Mouse (Mus musculus) lung, adult 2 months (tissue): Measurements from ENCODE around the gene Cox10. TPM values are rescaled to one million over a fixed set of nuclear protein-coding genes. Genes with fewer than 3 reads are reported as not detected.
A peak's percentile ranks its signal among the peaks of the same experiment; 100 is the strongest.

Experiments used
- DNase-seq: peaks from one replicate; pipeline ENCODE4 v3.0.0; 2022
- H3K4me1 ChIP-seq: fragments of 200-500 bp; 2 replicates; pipeline ENCODE4 v1.6.1; 2011; ENCODE audit warnings: low read length; ENCODE audit not compliant: control insufficient read depth, insufficient read depth
- H3K4me3 ChIP-seq: fragments of 200-500 bp; replicated peaks from 2 replicates; pipeline ENCODE3; 2011; ENCODE audit warnings: low read depth, mild to moderate bottlenecking, control low read depth, low read length; ENCODE audit errors: extremely low read depth
- CTCF ChIP-seq: fragments of 200-500 bp; IDR thresholded peaks from 2 replicates; pipeline ENCODE4 v1.5.1; 2011; ENCODE audit warnings: mild to moderate bottlenecking, low read length, control low read depth; ENCODE audit not compliant: insufficient read depth
- POLR2A ChIP-seq: fragments of 200-500 bp; IDR thresholded peaks from 2 replicates; pipeline ENCODE4 v1.6.1; 2011; ENCODE audit warnings: low read depth, mild to moderate bottlenecking, control low read depth, low read length, borderline replicate concordance; ENCODE audit errors: extremely low read depth
- WGBS: fragments of 180-500 bp; shearing (Covaris S2); methylation state at CpG from one replicate; pipeline ENCODE4 v1.1.7; 2018; 5-methylcytosine and 5-hydroxymethylcytosine counted together
- polyA plus RNA-seq: library from polyadenylated mRNA; depleted of rRNA; stranded (reverse); fragments of >200 nt; gene quantifications from 2 replicates; pipeline ENCODE4 v1.2.3, GENCODE M21; 2012

The Cox10 gene
- polyA plus RNA-seq, 1 experiment, result 11.0 TPM

DNA sequence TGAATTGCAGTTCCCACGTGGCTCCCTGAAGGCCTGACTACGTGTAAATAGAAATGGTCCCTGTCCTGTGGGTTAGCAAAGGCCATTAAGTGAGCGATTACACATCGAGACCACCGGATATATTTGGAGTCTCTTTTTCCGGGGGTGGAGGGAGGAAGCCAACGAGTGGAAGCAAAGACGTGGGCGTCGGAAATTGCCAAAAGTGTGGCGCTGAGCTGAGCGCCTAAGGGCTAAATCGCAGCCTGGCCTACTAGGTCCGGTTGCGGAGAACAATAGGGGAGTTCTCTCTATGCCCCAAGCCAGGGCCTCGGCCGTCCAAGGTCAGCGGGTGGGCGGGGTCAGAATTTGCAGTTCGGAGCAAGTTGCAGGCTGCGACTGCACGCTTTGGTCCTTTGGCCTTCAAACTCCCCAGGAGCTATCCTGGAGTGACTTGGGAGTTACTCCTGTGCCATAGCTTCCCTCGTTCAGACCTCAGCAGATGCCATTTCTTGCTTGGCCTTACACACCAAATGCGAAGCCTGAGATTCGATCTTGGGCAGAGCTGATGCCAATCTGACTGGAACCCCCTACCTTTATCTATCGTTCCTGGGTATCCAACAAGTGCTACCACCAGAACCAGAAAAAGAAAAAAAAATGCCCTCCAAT lies 154.9 kb downstream of the Cox10 start:
- no peak for TF ChIP-seq POLR2A
- no peak for TF ChIP-seq CTCF
- peaks cover 8% of the 10 kb centered on the region; the same call in 1 of the 2 replicates for H3K4me1 ChIP-seq
- peak; percentile 30 for DNase-seq
- H3K4me3 ChIP-seq, result no peak overlapping the region
- 14% methylated on average over 26 of the region's 26 CpGs for WGBS

DNA sequence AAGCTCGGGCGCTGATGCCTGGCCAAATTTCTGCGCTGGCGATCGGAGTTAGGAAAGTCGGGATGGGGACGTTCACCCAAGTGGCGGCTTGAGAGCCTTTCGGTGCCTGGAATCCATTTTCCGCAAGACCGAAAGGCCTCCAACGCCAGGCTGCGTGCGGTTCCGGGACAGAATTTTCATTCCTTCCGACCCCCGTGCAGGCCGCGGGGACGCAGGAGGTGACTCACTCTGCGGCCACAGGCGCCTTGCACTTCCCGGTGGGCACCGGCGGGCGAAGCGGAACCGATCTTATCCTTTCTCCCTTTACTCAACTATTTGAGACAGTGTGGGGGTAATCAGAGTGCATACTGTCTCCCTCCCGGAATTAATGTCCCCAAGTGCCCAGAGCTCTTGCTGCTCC lies 155.9 kb downstream of the Cox10 start:
- DNase-seq, result peak; percentile 43
- TF ChIP-seq CTCF (no peak), POLR2A (no peak)
- peaks cover 8% of the 10 kb centered on the region; the same call in 1 of the 2 replicates for H3K4me1 ChIP-seq
- no peak overlapping the region for H3K4me3 ChIP-seq
- 4% methylated on average over 29 of the region's 29 CpGs for WGBS

DNA sequence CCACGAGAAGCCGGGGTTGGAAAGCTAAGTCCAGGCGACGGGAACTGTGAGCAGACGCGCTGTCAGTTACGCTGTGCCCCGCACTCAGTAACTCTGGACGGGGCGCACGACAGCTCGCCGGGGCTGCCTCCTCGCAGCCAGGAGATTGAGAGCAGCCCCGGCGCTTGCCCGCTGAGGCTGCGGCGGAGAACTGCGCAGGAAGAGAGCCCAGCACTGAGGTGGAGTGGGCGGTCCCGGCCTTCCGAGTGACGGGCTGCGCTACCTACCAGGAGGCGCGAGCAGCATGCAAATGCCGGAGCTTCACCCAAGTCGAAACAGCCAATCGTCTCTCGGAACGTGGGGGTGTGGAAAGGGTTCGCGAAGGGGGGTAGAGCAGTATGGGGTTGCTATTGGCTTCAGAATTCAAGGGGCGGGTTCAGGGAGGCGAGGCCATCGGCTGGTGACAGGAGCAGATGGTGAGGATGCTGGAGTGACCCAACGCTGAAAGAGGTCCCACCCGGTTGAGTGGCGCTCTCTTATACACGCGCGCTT lies 157.1 kb downstream of the Cox10 start, which contains the start of gene Hs3st3b1:
TSS of gene Hs3st3b1 (minus strand) at position 200 of the 531 bp plus-strand sequence.
- H3K4me3 ChIP-seq, result peak within 1 kb of the TSS; percentile 64
- TF ChIP-seq CTCF (no peak), POLR2A (peak; percentile 38; the same call in 1 of the 2 replicates)
- H3K4me1 ChIP-seq, result peaks cover 8% of the 10 kb centered on the region; the same call in 1 of the 2 replicates
- WGBS, result under 1% methylated on average over 43 of the region's 43 CpGs
- DNase-seq, result peak; percentile 92

DNA sequence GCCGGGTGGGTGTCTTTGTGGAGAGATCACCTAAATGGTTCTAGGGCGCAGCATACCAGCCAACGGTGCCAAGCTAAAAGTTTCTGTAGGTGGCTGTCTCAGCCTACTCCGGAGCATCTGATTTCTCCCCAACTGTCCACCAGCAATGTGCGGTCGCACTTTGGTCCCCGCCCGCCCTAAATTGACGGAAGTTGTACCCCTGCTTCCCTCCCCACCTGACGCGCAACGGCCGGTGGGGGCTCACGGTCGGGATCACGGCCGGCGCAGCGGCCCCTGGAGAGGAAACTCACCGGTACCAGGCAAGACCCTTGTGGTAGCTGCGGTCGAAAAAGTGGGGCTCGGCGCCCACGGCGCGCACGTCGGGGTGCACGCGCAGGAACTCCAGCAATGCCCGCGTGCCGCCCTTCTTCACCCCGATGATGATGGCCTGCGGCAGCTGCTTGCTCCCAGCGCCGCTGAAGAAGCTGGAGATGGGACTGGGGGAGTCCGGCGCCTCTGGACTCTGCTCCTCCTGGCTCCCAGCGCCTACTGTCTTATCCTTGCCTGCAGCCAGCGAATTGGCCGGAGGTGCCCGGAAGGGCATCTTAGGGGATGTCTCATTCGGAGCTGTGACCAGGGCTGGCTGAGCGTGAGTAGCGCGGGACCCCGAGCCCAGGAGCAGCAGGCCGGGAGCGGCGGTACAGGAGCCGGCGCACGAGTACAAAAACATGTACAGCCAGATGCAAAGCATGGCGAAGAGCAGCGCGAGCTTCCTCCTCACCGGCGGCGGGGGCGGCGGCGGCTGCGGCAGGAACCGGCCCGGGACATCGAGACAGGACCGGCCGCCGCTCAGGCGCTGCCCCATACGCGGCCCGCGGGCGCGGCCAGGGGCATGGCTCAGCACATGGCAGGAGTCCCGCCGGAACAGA lies 158.0 kb downstream of the Cox10 start:
- 2% methylated on average over 80 of the region's 80 CpGs for WGBS
- Histone ChIP-seq H3K4me1 (peaks cover 8% of the 10 kb centered on the region; the same call in 1 of the 2 replicates), H3K4me3 (peak overlapping the region; percentile 64)
- DNase-seq, result peak; percentile 51
- no peak for TF ChIP-seq POLR2A
- TF ChIP-seq CTCF, result no peak

DNA sequence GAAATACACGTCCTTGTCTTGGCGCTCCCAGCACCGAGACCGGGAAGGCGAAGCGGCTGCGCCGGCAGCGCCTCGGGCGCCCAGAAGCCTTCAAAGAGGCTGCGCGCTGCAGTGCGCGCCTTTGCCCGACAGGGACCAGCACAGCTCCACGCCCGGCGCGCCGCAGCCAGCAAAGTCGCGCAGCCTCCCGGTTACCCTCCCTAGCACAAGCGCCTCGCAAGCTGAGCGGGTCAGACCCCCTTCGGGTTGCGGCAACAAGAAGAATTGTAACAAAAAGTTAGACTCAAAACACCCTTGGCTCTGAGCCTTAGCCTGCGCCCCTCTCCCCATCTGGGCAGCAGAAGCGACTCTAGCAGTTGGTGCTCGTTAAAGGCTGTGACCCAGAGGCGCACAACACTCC lies 158.7 kb downstream of the Cox10 start:
- peak overlapping the region; percentile 64 for H3K4me3 ChIP-seq
- peaks cover 8% of the 10 kb centered on the region; the same call in 1 of the 2 replicates for H3K4me1 ChIP-seq
- TF ChIP-seq POLR2A (no peak), CTCF (peak; percentile 61)
- under 1% methylated on average over 33 of the region's 33 CpGs for WGBS
- DNase-seq, result peak; percentile 69

DNA sequence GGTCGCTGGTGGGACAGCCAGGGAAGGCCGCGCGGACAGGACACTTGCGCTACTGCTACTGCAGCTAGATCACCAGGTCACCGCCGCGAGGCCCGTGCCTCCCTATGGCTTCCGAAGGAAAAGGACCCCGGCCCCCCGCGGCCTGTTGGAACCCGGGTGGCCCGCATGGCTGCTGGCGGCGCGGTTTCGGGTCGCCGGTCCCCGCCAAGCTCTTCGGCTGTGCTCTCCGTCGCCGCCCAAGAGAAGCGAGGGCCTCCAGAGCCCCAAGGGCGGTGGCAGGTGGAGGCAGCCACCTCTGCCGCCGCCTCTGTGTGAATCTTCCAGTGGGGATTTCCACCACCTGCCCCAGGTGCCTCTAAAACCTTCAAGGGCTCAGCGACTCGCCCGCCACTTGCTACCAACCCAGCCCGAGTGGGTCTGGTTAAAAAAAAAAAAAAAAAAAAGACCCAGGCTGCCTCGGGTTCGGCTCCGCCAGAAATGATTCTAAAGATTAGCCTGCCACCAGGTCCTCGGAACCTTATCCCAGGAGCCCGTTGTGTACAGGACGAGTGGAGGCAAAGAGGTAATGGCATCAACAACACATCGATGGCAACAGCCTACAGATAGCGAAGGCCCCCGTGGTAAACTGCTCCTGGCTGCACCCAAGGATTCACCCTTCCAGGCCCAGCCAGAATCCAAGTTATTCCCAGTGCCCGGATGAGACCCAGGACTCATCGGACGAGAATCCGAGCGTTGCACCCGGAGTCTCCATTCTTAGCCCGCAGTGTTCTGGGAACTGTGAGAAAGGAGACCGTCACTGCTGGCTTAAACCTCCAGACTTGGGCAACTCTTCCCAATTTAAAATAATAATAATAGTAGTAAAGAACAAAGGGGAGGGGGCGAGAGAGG lies 159.8 kb downstream of the Cox10 start:
- DNase-seq, result peak; percentile 22
- no peak for TF ChIP-seq CTCF
- no peak overlapping the region for H3K4me3 ChIP-seq
- H3K4me1 ChIP-seq, result peaks cover 6% of the 10 kb centered on the region; the same call in 1 of the 2 replicates
- 20% methylated on average over 52 of the region's 52 CpGs for WGBS

DNA sequence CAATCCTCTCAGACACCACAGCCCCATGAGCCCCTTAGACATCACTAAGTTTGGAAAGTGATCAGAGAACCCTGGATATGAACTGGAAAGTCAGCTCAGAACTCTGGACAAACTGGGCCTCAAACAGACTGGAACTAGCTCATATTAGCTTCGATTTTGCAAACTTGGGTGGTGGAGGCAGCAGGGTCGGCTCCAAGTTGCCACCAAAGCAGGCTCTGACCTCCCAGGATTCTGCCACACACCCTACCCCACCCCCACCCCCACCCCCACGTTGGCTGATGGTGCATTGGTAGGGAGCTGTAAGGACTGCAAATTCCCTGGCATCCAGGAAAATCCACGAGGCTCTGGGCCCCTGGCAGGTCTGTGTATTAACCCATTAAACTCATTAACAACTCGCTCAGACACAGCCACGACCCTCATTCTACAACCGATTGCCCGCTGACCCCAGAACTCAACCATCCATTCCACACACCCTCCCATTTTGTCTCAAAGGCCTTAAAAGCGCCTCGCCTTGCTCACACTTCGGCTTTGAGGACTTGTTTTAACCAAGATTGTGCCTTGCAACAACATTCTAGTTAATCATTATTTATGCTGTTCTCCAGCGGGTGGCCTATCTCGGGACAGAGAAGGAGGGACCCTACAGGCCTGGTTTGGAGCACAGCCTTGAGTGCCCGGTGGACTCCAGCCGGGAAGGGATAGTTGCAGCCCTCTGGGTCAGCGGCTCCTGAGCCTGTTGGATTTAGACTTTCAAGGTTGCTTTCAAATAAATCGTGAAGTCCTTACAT lies 160.8 kb downstream of the Cox10 start:
- Histone ChIP-seq H3K4me1 (peaks cover 4% of the 10 kb centered on the region; the same call in 1 of the 2 replicates), H3K4me3 (no peak overlapping the region)
- no peak for DNase-seq
- WGBS, result 62% methylated on average over 17 of the region's 17 CpGs
- TF ChIP-seq CTCF (no peak), POLR2A (no peak)

DNA sequence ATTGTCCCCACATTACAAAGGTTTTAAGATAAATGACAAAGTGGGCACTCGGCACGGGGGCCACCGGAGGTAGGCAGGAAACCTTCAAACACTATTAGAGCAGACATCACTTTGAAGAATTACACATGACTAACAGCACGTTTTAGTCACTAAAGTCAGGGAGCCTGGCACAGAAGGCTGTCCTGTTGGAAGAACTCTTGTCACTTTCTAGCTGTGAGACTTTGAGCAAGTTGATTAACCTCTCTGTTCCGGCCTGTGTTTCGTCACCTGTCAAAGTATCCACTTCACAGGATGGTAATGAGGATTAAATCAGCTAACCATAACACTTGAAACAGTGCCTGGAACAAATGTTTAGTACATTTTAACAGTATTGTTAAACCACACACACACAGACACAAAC lies 161.7 kb downstream of the Cox10 start:
- WGBS, result 47% methylated on average over 6 of the region's 6 CpGs
- TF ChIP-seq POLR2A (no peak), CTCF (no peak)
- Histone ChIP-seq H3K4me3 (no peak overlapping the region), H3K4me1 (no peaks in the 10 kb centered on the region)
- DNase-seq, result no peak
